Mouse (Mus musculus) megakaryocyte, embryonic 14.5 days (primary cell): Measurements from ENCODE around the gene Polr2l.

Experiments
- FLI1 ChIP-seq: IDR thresholded peaks from 2 replicates; pipeline ENCODE4 v1.6.1; 2012; ENCODE audit warnings: low read length, inconsistent platforms, mixed read lengths
- GATA1 ChIP-seq: IDR thresholded peaks from 3 replicates; pipeline ENCODE4 v1.6.1; 2012; ENCODE audit warnings: mixed read lengths, low read length, inconsistent platforms, borderline replicate concordance

DNA sequence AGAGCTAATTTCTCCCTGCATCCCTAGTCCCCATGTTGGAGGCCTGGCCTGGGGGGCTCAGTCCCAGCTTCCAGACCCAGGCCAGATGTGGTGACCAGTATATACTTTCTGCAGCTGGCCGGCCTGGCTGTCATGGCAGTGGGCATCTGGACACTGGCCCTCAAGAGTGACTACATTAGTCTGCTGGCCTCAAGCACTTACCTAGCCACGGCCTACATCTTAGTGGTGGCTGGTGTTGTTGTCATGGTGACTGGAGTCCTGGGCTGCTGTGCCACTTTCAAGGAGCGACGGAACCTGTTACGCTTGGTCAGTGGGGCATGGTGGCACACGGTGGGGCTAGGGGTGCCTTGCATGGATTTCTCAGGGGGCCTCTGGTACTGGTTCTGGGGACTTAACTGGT is 5.6 kb downstream of the Polr2l start:
- TF ChIP-seq GATA1 (no peak), FLI1 (no peak)
